Comparison of ENCODE assay signal across 14 mouse cellular contexts in the genomic region with DNA sequence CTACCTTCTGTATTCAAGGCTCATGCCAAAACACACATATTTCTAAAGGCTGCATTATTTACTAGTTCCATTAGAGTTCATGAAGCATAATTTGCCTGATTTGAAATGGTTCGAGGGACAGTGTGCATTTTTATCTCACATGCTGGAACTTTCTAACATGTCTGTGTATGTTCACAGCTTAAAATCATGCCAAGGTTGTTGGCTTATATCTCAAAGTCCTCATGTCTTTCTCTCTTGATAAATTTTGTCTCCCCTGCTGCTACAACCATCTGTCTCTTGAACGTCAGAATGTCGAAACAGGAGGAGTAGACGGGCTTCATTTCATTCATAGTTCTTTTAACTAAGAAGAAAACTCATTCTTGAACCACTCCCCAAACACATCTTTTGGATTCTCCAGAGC.
"Had no signal": no experiment of that assay in that cellular context is flagged by ENCODE, and none has a peak within 500 bp of the region (broad histone marks: within the 10 kb centered on the region; RNA-seq: fewer than 3 reads in every experiment).

No protein-coding gene starts in this region.

- ATAC-seq: lung, postnatal 0 days; midbrain, embryonic 13.5 days had no signal

- H3K36me3 ChIP-seq: limb, embryonic 10.5 days; liver, embryonic 15.5 days; midbrain, embryonic 13.5 days; neural tube, embryonic 12.5 days had no signal

- H3K4me1 ChIP-seq: limb, embryonic 10.5 days; liver, embryonic 15.5 days; midbrain, embryonic 13.5 days; neural tube, embryonic 12.5 days had no signal

- H3K9me3 ChIP-seq: limb, embryonic 10.5 days; liver, embryonic 15.5 days; midbrain, embryonic 13.5 days; neural tube, embryonic 12.5 days had no signal

- H3K27ac ChIP-seq: kidney, postnatal 0 days; limb, embryonic 10.5 days; liver, embryonic 15.5 days; midbrain, embryonic 13.5 days; neural tube, embryonic 12.5 days; stomach, postnatal 0 days had no signal

- H3K4me3 ChIP-seq: limb, embryonic 10.5 days; liver, embryonic 15.5 days; midbrain, embryonic 13.5 days; neural tube, embryonic 12.5 days had no signal

- H3K27me3 ChIP-seq: liver, embryonic 15.5 days; midbrain, embryonic 13.5 days; neural tube, embryonic 12.5 days had no signal

- H3K9ac ChIP-seq: liver, embryonic 15.5 days; midbrain, embryonic 13.5 days; neural tube, embryonic 12.5 days had no signal

- DNase-seq: kidney, adult 9 months; kidney, postnatal 36 days; lung, adult 2 months; lung, postnatal 36 days; thymus, adult 2 months; thymus, postnatal 36 days had no signal

- H3K4me2 ChIP-seq: liver, embryonic 11.5 days; liver, embryonic 15.5 days; midbrain, embryonic 13.5 days; neural tube, embryonic 12.5 days had no signal
